ENCODE assay signal across 22 mouse cellular contexts in the genomic region with DNA sequence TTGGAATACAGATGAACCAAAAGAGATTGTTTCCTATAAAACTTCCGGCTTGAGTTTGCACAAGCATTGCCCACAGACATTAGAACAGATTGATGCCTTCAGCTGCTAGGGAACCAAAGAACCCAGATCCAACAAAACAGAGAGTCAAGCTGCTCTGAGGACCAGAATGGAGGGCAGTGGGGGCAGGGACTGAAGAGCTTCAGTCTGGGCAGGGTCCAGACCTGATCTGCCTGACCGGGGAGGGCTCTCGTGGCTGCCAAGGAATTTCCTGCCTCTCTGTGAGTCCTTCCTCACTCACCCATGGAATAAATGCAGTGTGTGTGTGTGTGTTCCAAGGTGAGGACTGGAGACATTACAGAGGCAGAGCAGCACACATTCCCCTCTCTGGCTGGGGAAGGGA. TPM values are rescaled to one million over a fixed set of nuclear protein-coding genes. Genes with fewer than 3 reads are reported as not detected.
DNase-seq lines count a peak whose midpoint lies in the region; ATAC-seq and TF ChIP-seq lines count a peak whose summit lies in the region.
"Had no signal": no experiment of that assay in that cellular context is flagged by ENCODE, and none has a peak within 500 bp of the region (broad histone marks: within the 10 kb centered on the region; RNA-seq: fewer than 3 reads in every experiment).

No protein-coding gene starts in this region.

- no peaks in the 10 kb centered on the region for H3K4me1 ChIP-seq in kidney, embryonic 14.5 days (ENCODE audit: control insufficient read depth, insufficient read depth, low read length)
- H3K4me1 ChIP-seq: midbrain, embryonic 12.5 days had no signal

- H3K36me3 ChIP-seq in kidney, embryonic 14.5 days (ENCODE audit: control insufficient read depth, insufficient read depth, low read length): no peaks in the 10 kb centered on the region
- H3K36me3 ChIP-seq: embryonic facial prominence, embryonic 10.5 days; limb, embryonic 12.5 days; midbrain, embryonic 12.5 days had no signal

- 57% methylated on average over 3 of the region's 3 CpGs for WGBS in kidney, embryonic 14.5 days

- H3K9me3 ChIP-seq in kidney, embryonic 14.5 days (ENCODE audit: control insufficient read depth, low read length): no peaks in the 10 kb centered on the region
- H3K9me3 ChIP-seq: embryonic facial prominence, embryonic 10.5 days; midbrain, embryonic 12.5 days had no signal

- H3K27ac ChIP-seq in kidney, embryonic 14.5 days (ENCODE audit: low read depth, low read length): no peak overlapping the region
- H3K27ac ChIP-seq: embryonic facial prominence, embryonic 10.5 days; left cerebral cortex, adult 2 months; limb, embryonic 12.5 days; liver, embryonic 14.5 days; macrophage; midbrain, embryonic 12.5 days; stomach, postnatal 0 days had no signal

- POLR2A ChIA-PET in Patski (lab: Charles Lee): interaction anchor here (0.6 kb wide), 1 partner anchor 216 kb away, joined by 3 read pairs; no protein-coding TSS in a partner anchor

- DNase-seq in layer of hippocampus, adult 18-20 months (ENCODE audit: low spot score in 2 of 2): peak; percentile 32 to 56
- DNase-seq in layer of hippocampus, postnatal 36 days: no peak
- no peak for DNase-seq in Patski (ENCODE audit: low read depth, low spot score)
- peak; percentile 40 to 52 for DNase-seq in kidney, postnatal 4 days
- no peak for DNase-seq in frontal cortex, adult 2 months (ENCODE audit: extremely low spot score in 1 of 2, low spot score in 1 of 2)
- no peak for DNase-seq in spleen, postnatal 14 days (ENCODE audit: low spot score in 2 of 2)
- DNase-seq in left cerebral cortex, adult 18-20 months (ENCODE audit: low spot score in 2 of 2): no peak
- DNase-seq: cerebellum, postnatal 36 days; heart, adult 18-20 months; right cerebral cortex, postnatal 25 days; thymus, postnatal 25 days had no signal

- H3K27me3 ChIP-seq in Patski: no peaks in the 10 kb centered on the region
- no peaks in the 10 kb centered on the region for H3K27me3 ChIP-seq in kidney, embryonic 14.5 days (ENCODE audit: control insufficient read depth, insufficient read depth, low read length)
- H3K27me3 ChIP-seq: limb, embryonic 12.5 days; midbrain, embryonic 12.5 days had no signal

- 0 out of 2 replicates have a peak overlapping the region, but pooled peaks have one; percentile 12 for H3K9ac ChIP-seq in kidney, embryonic 14.5 days (ENCODE audit: low read depth, low read length)
- H3K9ac ChIP-seq: limb, embryonic 12.5 days; liver, embryonic 14.5 days; midbrain, embryonic 12.5 days had no signal

- in situ Hi-C loops in Patski (cut with MboI; ENCODE audit: low pct_unique_long_range_greater_than_20kb): loop anchor here (25.0 kb wide), 1 partner anchor 286 kb away; no protein-coding TSS in a partner anchor

- H3K4me2 ChIP-seq in kidney, embryonic 14.5 days (replicated peaks; ENCODE audit: low read depth, low read length): no peak overlapping the region
- H3K4me2 ChIP-seq: limb, embryonic 12.5 days; midbrain, embryonic 12.5 days had no signal

- H3K4me3 ChIP-seq in kidney, embryonic 14.5 days (ENCODE audit: low read length): no peak overlapping the region
- H3K4me3 ChIP-seq: embryonic facial prominence, embryonic 10.5 days; left cerebral cortex, adult 2 months; limb, embryonic 12.5 days; midbrain, embryonic 12.5 days had no signal

- ATAC-seq in Patski: peak; percentile 67
- ATAC-seq in kidney, embryonic 14.5 days (ENCODE audit: low FRiP score, low TSS enrichment): no peak
- ATAC-seq: forebrain, embryonic 16.5 days had no signal

- no peak for TF ChIP-seq CTCF in Patski (IDR thresholded peaks at IDR 0.05)

- CTCF ChIA-PET in Patski (lab: Charles Lee): no interaction called here

RNA-seq across cellular contexts. Expression of gene Cfap52, which starts 17.2 kb away (rescaled TPM):
- total RNA-seq in layer of hippocampus, adult 18-20 months (2021): 1 to 10 TPM in 1 of 2 experiments, under 1 TPM in 1; 0.63 to 1.1 TPM
- total RNA-seq in layer of hippocampus, postnatal 36 days (2021): 1 to 10 TPM; 1.1 to 1.2 TPM
- polyA plus RNA-seq in Patski (2021): 1.9 TPM
- 1.1 TPM in 2 replicates for polyA plus RNA-seq in kidney, embryonic 14.5 days (2014; fragmentation: Nextera tagmentation; extraction: Ambion mirVana)
- polyA plus RNA-seq in frontal cortex, adult 2 months (2012; rRNA removed): 0.56 and 0.92 TPM in 2 replicates
- total RNA-seq in left cerebral cortex, adult 18-20 months (2021): 1 to 10 TPM; 1.9 to 4.7 TPM
- total RNA-seq: hematopoietic stem cell, adult 5-6 weeks had no signal
- polyA plus RNA-seq: heart, embryonic 14.5 days; macrophage had no signal

RNA-seq across cellular contexts. Expression of gene Stx8, which starts 17.8 kb away (rescaled TPM):
- 10 to 100 TPM; 38.3 to 39.1 TPM for total RNA-seq in layer of hippocampus, adult 18-20 months (2021)
- 10 to 100 TPM; 39.3 to 43.9 TPM for total RNA-seq in layer of hippocampus, postnatal 36 days (2021)
- polyA plus RNA-seq in Patski (2021): 64.8 TPM
- polyA plus RNA-seq in kidney, embryonic 14.5 days (2014; fragmentation: Nextera tagmentation; extraction: Ambion mirVana): 51.7 and 59.4 TPM in 2 replicates
- 31.6 and 35.0 TPM in 2 replicates for polyA plus RNA-seq in frontal cortex, adult 2 months (2012; rRNA removed)
- total RNA-seq in left cerebral cortex, adult 18-20 months (2021): 10 to 100 TPM; 34.3 to 38.1 TPM

RNA-seq across cellular contexts. Expression of gene Usp43, which starts 26.3 kb away (rescaled TPM):
- under 1 TPM; 0.58 to 0.67 TPM for total RNA-seq in layer of hippocampus, adult 18-20 months (2021)
- under 1 TPM; 0.28 to 0.77 TPM for total RNA-seq in layer of hippocampus, postnatal 36 days (2021)
- 6.6 TPM for polyA plus RNA-seq in Patski (2021)
- 1.3 and 3.3 TPM in 2 replicates for polyA plus RNA-seq in kidney, embryonic 14.5 days (2014; fragmentation: Nextera tagmentation; extraction: Ambion mirVana)
- 3.6 and 4.0 TPM in 2 replicates for polyA plus RNA-seq in frontal cortex, adult 2 months (2012; rRNA removed)
- 1 to 10 TPM; 2.7 to 2.8 TPM for total RNA-seq in left cerebral cortex, adult 18-20 months (2021)
- total RNA-seq: hematopoietic stem cell, adult 5-6 weeks had no signal
- polyA plus RNA-seq: macrophage had no signal

Comparison
In these comparisons a context has a peak if more than half of its experiments do, and no peak if none do; other contexts are left out.
1. DNase-seq: peak in layer of hippocampus, adult 18-20 months (2 of 2) and kidney, postnatal 4 days (2 of 2); none in layer of hippocampus, postnatal 36 days (0 of 2), Patski (single experiment), frontal cortex, adult 2 months (0 of 2), spleen, postnatal 14 days (0 of 2) and left cerebral cortex, adult 18-20 months (0 of 2).